Mouse (Mus musculus) intestine, postnatal 0 days (tissue): ENCODE measurements at regions not wholly inside any gene's neighbourhood (a gene's known extent, or its start where the extent isn't known, plus 50 kb on each side); places are given as distances from the start of the nearest gene placed in this dataset.

Source experiments
- ATAC-seq: fragments of 200-750 bp; cut with Nextera tagmentation; 2 replicates; pipeline ENCODE4 v1.8.0; 2017; ENCODE audit warnings: mild to moderate bottlenecking, moderate TSS enrichment, moderate library complexity
- H3K27ac ChIP-seq: fragments of 300-500 bp; sonication (generic); 2 replicates; pipeline ENCODE4 v1.5.1; 2014; ENCODE audit warnings: mild to moderate bottlenecking, low read depth, low read length, moderate library complexity
- H3K27me3 ChIP-seq: fragments of 300-500 bp; sonication (generic); replicated peaks from 2 replicates; pipeline ENCODE4 v1.6.1; 2014; ENCODE audit warnings: low read length, mixed read lengths; ENCODE audit not compliant: control insufficient read depth, insufficient read depth
- H3K36me3 ChIP-seq: fragments of 300-500 bp; sonication (generic); 2 replicates; pipeline ENCODE4 v1.6.1; 2014; ENCODE audit warnings: mild to moderate bottlenecking, moderate library complexity; ENCODE audit not compliant: control insufficient read depth, insufficient read depth
- H3K4me1 ChIP-seq: fragments of 300-500 bp; sonication (generic); replicated peaks from 2 replicates; pipeline ENCODE4 v1.6.1; 2014; ENCODE audit warnings: antibody characterized with exemption, low read length, mixed read lengths; ENCODE audit not compliant: control insufficient read depth, insufficient read depth
- H3K4me2 ChIP-seq: fragments of 300-500 bp; sonication (generic); replicated peaks from 2 replicates; pipeline ENCODE4 v1.6.1; 2014; ENCODE audit warnings: low read depth, mild to moderate bottlenecking, moderate library complexity
- H3K4me3 ChIP-seq: fragments of 300-500 bp; sonication (generic); 2 replicates; pipeline ENCODE4 v1.5.1; 2014; ENCODE audit warnings: low read depth, low read length
- H3K9ac ChIP-seq: fragments of 300-500 bp; sonication (generic); 2 replicates; pipeline ENCODE4 v1.6.1; 2014; ENCODE audit warnings: mild to moderate bottlenecking, low read depth, low read length
- H3K9me3 ChIP-seq: fragments of 300-500 bp; sonication (generic); 2 replicates; pipeline ENCODE4 v1.6.1; 2016; ENCODE audit warnings: mixed run types; ENCODE audit not compliant: control insufficient read depth
- CTCF ChIP-seq: sonication (generic); IDR thresholded peaks from 2 replicates; pipeline ENCODE4 v1.5.1; 2016; ENCODE audit warnings: low read depth, mild to moderate bottlenecking, control low read depth, antibody characterized with exemption, moderate library complexity
- WGBS: fragments of 180-500 bp; shearing (Covaris S2); extraction: QIAGEN DNeasy Blood & Tissue Kit; methylation state at CpG from one replicate; pipeline ENCODE4 v1.1.7; 2014; 5-methylcytosine and 5-hydroxymethylcytosine counted together

DNA sequence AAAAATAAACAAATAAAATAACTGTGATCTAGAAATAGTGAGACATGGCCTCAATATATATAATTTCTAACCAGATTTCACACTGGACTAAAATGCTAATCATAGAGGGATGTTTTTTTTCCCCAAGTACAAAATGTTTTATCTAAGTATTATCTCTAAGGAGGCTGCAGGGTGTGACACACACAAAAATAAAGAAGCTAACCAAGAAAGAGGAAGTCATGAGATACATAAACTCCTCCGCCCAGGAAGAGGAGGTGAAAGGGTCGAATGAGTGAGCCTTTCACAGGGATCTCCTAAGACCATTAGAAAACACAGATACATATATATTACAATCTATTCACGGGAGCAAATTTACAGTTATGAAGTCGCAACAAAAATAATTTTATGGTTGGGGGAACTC lies 623.7 kb upstream of the Adam5 start:
- no peaks in the 10 kb centered on the region for H3K36me3 ChIP-seq
- WGBS = 78% methylated on average over 4 of the region's 4 CpGs
- no peak overlapping the region for H3K27ac ChIP-seq
- TF ChIP-seq CTCF = no peak
- no peak for ATAC-seq
- H3K9me3 ChIP-seq = no peaks in the 10 kb centered on the region
- no peaks in the 10 kb centered on the region for H3K27me3 ChIP-seq
- H3K4me1 ChIP-seq = no peaks in the 10 kb centered on the region
- H3K9ac ChIP-seq = no peak overlapping the region
- H3K4me2 ChIP-seq = no peak overlapping the region
- H3K4me3 ChIP-seq = no peak overlapping the region

GRCm38 (mm10) chr8:25445968-25446367 lies 621.8 kb upstream of the Adam5 start:
- no peak overlapping the region for H3K4me3 ChIP-seq

DNA sequence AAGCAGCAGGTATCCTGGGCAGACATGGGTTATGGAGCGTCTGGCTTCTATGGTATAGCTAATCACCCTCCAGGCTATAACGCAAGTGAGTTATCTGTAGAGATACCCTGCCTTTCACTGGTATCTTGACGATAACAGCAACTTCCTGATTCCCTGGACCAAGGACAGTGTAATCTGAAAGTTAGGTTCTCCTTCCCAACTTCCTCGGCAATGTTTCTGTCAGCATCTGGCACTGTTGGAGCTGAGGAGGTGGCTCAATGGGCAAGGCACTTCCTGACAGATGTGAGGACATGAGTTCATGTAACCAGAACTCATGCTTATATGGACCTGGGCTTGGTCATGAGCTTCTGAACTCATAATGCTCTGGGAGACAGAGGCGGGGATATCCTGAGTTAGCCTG lies 620.9 kb upstream of the Adam5 start:
- ATAC-seq = no peak
- no peaks in the 10 kb centered on the region for H3K4me1 ChIP-seq
- 38% methylated on average over 5 of the region's 5 CpGs for WGBS
- no peaks in the 10 kb centered on the region for H3K9me3 ChIP-seq
- H3K9ac ChIP-seq = no peak overlapping the region
- no peak overlapping the region for H3K4me3 ChIP-seq
- TF ChIP-seq CTCF = no peak
- H3K27ac ChIP-seq = no peak overlapping the region
- H3K27me3 ChIP-seq = no peaks in the 10 kb centered on the region
- no peaks in the 10 kb centered on the region for H3K36me3 ChIP-seq
- H3K4me2 ChIP-seq = no peak overlapping the region

More at GRCm38 (mm10) chr8:25445968-25446367, 621.8 kb upstream of the Adam5 start:
- H3K4me1 ChIP-seq = no peaks in the 10 kb centered on the region
- no peak for ATAC-seq
- no peaks in the 10 kb centered on the region for H3K27me3 ChIP-seq
- H3K9ac ChIP-seq = no peak overlapping the region
- H3K27ac ChIP-seq = no peak overlapping the region
- TF ChIP-seq CTCF = no peak
- 88% methylated on average over 1 of the region's 1 CpGs for WGBS
- H3K36me3 ChIP-seq = no peaks in the 10 kb centered on the region
- H3K9me3 ChIP-seq = no peaks in the 10 kb centered on the region
- H3K4me2 ChIP-seq = no peak overlapping the region

DNA sequence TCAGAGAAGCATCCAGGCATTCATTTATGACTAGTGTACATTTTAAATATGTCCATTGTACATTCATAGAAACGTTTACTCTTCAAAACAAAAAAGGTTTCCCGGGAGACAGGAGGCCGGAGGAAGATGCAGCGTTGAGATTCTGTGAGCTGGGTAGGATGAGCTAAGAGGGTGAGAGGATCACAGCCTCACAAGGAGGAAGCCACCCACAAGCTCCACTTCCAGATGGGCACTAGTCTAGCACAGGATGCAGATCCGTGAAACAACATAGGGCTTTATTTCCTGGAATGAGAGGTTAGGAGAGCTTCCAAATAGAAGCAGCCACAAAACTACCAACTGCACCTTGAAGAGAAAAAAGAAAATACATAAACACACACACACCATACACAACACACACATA lies 619.4 kb upstream of the Adam5 start:
- Histone ChIP-seq H3K36me3 (no peaks in the 10 kb centered on the region), H3K4me1 (no peaks in the 10 kb centered on the region), H3K27ac (no peak overlapping the region), H3K4me2 (no peak overlapping the region), H3K27me3 (no peaks in the 10 kb centered on the region), H3K4me3 (no peak overlapping the region), H3K9me3 (no peaks in the 10 kb centered on the region), H3K9ac (no peak overlapping the region)
- no peak for TF ChIP-seq CTCF
- no peak for ATAC-seq
- whole genome bisulfite sequencing = 61% methylated on average over 5 of the region's 5 CpGs

DNA sequence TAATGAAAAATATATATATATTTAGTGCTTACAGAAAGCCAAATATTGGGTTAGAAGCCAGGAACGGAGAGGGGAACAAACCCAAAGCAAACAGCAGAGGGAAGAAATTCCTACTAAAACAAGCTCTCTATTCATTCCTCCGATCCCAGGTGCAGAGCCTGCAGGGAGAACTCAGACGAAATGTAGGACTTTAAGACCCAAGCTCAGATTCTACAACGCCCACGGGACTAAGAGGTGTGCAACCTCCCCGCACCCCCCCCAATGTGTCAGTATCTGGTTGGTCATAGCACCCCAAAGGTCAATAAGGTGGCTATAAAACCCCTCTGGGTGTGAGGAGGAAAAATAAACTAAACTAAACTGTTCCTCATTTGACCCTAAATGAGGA lies 616.9 kb upstream of the Adam5 start:
- TF ChIP-seq CTCF = no peak
- no peaks in the 10 kb centered on the region for H3K4me1 ChIP-seq
- no peak overlapping the region for H3K27ac ChIP-seq
- H3K9me3 ChIP-seq = no peaks in the 10 kb centered on the region
- WGBS = 18% methylated on average over 6 of the region's 6 CpGs
- no peaks in the 10 kb centered on the region for H3K27me3 ChIP-seq
- no peaks in the 10 kb centered on the region for H3K36me3 ChIP-seq
- no peak overlapping the region for H3K9ac ChIP-seq
- no peak overlapping the region for H3K4me2 ChIP-seq
- ATAC-seq = no peak
- H3K4me3 ChIP-seq = no peak overlapping the region

- no peaks in the 10 kb centered on the region for H3K4me1 ChIP-seq
- TF ChIP-seq CTCF = no peak
- no peak for ATAC-seq
- no peaks in the 10 kb centered on the region for H3K9me3 ChIP-seq
- no peaks in the 10 kb centered on the region for H3K36me3 ChIP-seq
- H3K9ac ChIP-seq = no peak overlapping the region
- no peak overlapping the region for H3K4me3 ChIP-seq
- H3K27ac ChIP-seq = no peak overlapping the region
- WGBS = 22% methylated on average over 13 of the region's 13 CpGs
- H3K27me3 ChIP-seq = no peaks in the 10 kb centered on the region
- H3K4me2 ChIP-seq = no peak overlapping the region
Measured at GRCm38 (mm10) chr8:25440391-25441056, 616.4 kb upstream of the Adam5 start.

- Histone ChIP-seq H3K27me3 (no peaks in the 10 kb centered on the region), H3K4me1 (no peaks in the 10 kb centered on the region), H3K4me3 (no peak overlapping the region), H3K9ac (no peak overlapping the region), H3K36me3 (no peaks in the 10 kb centered on the region), H3K27ac (no peak overlapping the region), H3K4me2 (no peak overlapping the region), H3K9me3 (no peaks in the 10 kb centered on the region)
- no peak for ATAC-seq
- no peak for TF ChIP-seq CTCF
- 46% methylated on average over 12 of the region's 12 CpGs for WGBS
Measured at GRCm38 (mm10) chr8:25439971-25440370, 615.8 kb upstream of the Adam5 start.
